In the genomic region with DNA sequence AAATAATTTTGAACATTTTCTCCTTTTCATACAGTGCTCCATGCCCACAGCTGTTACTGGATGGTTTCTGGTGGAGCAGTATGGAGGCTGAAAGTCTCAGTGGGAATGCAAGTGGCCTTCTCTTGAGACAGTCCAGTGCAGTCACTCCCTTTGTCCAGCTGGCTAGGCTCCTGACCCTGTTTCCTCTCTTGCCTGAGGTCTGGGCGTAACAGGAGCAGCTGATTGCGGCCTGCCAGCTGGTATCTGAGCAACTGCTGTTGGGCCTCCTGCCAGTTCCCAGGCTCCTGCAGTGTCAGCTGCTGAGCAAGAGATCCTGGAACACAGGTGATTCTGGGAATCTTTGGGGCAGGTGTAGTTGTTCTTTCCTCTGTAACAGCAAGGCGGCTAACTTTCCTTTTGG, we compare ENCODE assay signal across 8 mouse cellular contexts.
DNase-seq lines count a peak whose midpoint lies in the region; ATAC-seq lines count a peak whose summit lies in the region.

No protein-coding gene starts in this region.

- H3K4me1 ChIP-seq in neural tube, embryonic 13.5 days (replicated peaks): peaks cover 8% of the 10 kb centered on the region

- no peaks in the 10 kb centered on the region for H3K9me3 ChIP-seq in neural tube, embryonic 13.5 days

- 39% methylated on average over 3 of the region's 3 CpGs for WGBS in neural tube, embryonic 13.5 days

- DNase-seq in kidney, adult 8-10 months: peak; percentile 7 to 15
- DNase-seq in kidney, adult 18-20 months: no peak
- peak; percentile 2 to 21 for DNase-seq in adrenal gland, adult 18-20 months (ENCODE audit: low spot score in 2 of 2)
- DNase-seq in embryo, embryonic 11 days: peak; percentile 19
- peak; percentile 70 for DNase-seq in heart, postnatal 4 days
- no peak for DNase-seq in lung, postnatal 36 days

- H3K4me2 ChIP-seq in neural tube, embryonic 13.5 days: no peak overlapping the region

- no peaks in the 10 kb centered on the region for H3K27me3 ChIP-seq in neural tube, embryonic 13.5 days

- peak; percentile 65 for ATAC-seq in neural tube, embryonic 13.5 days (ENCODE audit: low read depth)
- ATAC-seq in inflammation-experienced regulatory T-cells, adult 6 months: no peak

- H3K9ac ChIP-seq in neural tube, embryonic 13.5 days: no peak overlapping the region

- H3K4me3 ChIP-seq in neural tube, embryonic 13.5 days: no peak overlapping the region

- H3K27ac ChIP-seq in neural tube, embryonic 13.5 days (replicated peaks): no peak overlapping the region

- no peaks in the 10 kb centered on the region for H3K36me3 ChIP-seq in neural tube, embryonic 13.5 days

Comparison
In these comparisons a context has a peak if more than half of its experiments do, and no peak if none do; other contexts are left out.
1. DNase-seq: peak in kidney, adult 8-10 months (2 of 2), adrenal gland, adult 18-20 months (2 of 2), embryo, embryonic 11 days (single experiment) and heart, postnatal 4 days (single experiment); none in kidney, adult 18-20 months (single experiment) and lung, postnatal 36 days (single experiment).